Mouse (Mus musculus): ENCODE measurements around the gene Fam72a.

Fam72a gene

DNA sequence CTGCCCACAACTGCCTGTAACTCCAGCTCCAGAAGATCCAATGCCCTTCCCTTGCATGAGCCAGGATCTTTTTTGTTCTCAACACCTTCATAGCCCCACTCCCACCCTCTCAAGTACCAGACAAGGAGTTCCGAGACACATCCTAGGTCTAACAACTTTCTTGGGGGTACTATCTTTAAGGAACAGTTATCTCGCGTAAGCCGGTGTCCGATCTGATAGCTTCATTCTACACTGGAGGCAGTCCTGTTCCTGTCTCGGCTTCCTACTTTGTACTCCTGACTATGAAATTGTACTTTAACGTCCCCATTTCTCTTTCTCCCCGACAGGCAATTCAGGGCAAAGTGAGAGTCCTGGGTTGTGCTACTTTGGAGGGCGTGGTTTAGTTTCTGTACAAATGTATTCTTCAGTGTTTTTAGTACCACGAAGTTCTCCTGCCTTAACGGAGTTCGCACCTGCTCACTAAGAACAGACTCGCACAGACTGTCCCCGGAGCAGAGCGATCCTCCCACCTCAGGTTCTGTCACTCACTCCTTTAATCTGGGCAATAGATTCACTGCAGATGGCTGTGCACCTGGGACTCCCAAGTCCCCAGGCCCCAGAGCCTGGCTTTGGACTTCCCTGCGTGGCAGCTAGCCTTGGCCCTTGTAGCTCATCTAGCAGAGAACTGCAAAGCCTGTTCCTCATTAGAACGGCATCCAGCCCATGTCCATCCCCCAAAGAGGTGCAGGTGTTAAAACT lies 51.4 kb downstream of the Fam72a start:
- no peak for DNase-seq (ENCODE audit: low spot score in 2 of 2)

DNA sequence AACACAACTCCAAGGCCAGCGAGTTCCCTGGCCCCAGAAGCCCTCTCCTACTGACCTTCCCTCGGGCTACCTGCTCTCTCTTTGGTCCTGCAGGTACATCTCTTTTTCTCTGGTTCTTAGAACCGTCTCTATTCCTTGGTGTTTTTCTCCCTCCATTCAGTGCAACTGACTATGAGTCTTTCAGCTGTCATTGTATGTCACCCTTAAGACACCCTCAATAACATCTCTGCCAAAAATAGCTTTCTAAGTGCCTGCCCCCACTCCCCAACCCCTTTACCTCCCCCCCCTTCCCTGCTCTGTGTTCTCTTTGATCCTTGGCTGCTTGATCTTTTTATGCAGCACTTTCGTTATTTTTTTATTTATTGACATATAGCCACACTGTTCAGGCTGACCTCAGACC lies 52.7 kb downstream of the Fam72a start:
- no peak for DNase-seq (ENCODE audit: low spot score in 2 of 2)

DNA sequence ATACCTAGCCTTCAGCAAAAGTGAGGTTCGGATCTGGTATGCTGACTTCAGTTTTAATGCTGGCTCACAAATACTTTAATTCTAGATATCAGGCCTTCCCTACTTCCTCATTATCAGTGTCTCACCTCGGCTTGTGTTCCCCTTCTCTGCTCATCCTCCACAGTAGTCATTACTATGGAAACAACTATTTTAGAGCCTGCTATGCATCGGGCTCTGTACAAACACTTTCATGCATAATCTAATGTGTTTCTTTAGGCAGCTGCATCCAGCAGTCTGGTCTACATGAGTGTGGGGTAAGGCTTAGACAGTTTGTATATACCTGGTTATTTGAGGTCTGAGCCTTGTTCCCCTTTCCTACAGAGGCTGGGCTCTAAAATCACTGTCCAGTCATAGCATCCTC lies 55.9 kb downstream of the Fam72a start:
- DNase-seq (ENCODE audit: low spot score in 2 of 2): no peak

DNA sequence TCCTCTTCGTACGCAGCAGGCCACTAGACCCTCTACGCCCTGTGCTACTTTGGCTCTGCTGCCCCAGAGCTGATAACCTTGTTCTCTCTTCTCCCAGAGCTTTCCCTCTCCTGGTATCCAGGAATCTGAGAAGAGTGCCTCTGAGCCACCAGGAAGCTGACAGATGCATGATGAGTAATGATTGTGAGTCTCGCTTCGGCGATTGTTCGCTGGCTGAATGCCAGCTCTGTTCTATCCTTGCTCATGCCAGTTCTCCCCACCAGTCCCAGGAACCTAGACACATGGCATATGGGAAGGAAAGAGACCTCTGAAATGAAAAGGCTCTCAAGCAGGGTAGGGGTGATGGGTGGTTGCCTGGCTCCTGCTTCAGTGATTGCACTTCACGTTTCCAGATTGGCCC lies 59.1 kb downstream of the Fam72a start:
- DNase-seq (ENCODE audit: low spot score in 2 of 2): no peak

Data from natural killer cell, adult 2 months (primary cell).